Mouse (Mus musculus) kidney, postnatal 36 days (tissue): ENCODE data around the gene Nccrp1.
"Not testable (repeated sequence)": the region's sequence is repeated elsewhere in the genome, so short reads cannot be mapped to it uniquely, and the experiment has no call there.

Experiments used
- DNase-seq, 2 experiments: peaks; one replicate each; pipeline ENCODE4 v3.0.0; 2021 to 2022; ENCODE audit warnings: mixed read lengths in 2 of 2

Nccrp1 gene

DNA sequence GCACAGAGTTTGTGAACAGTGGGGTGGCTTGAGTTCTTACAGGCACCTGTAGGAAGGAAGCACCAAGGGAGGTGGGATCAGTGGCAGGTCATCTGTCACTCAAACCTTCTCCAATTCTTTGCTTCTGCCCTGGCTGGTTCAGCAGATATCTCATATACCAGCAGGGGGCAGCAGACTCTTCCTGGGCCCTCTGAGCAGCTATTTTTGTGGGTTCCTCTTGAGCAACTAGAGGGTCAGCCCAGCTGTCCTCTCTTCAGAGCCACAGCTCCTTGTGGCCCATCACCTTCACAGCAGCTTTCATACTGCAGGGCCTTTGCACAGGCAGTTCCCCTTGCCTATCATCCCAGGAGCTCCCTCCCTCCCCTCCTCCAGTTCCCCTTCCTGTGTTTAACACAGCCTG, 21.2 kb upstream of the Nccrp1 start:
- peak; percentile 64 to 79 for DNase-seq

DNA sequence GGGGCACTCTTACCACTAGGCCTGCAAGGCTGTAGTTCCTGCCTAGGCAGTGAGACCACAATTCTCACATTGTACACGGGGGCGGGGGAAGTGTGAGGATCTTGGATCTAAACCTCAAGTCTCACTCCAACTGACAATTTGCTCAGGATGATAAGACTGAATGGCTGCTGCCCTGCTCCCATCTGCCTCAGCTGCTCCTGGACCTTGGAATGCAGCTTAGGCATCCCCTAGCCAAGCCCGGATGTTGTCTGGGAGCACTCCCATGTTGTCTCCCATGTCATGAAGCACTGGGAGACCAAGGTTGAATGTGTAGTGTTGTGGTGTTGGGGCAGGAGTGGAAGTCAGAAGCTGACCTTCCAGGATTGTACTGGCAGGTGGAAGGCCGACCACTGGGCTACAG, 20.5 kb upstream of the Nccrp1 start:
- no peak for DNase-seq

DNA sequence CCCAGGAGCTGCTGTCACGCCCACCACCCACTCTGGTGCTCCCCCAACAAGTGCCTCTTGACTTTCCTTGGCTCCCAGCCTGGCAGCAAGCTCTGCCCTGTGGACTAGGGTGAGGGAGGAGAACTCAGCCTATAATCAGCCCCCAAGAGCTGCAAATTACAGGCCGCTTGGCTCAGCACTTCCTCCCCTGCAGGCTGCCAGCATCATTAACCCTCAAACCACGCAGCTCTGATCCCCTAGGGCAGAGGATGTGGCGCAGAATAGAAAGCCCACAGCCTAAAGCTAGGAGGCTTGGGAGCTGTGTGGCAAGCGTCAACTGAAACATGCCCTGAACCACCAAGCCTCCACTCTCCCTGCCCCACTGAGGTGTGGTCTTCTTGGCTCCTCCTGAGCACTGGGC, 18.4 kb upstream of the Nccrp1 start:
- no peak for DNase-seq

DNA sequence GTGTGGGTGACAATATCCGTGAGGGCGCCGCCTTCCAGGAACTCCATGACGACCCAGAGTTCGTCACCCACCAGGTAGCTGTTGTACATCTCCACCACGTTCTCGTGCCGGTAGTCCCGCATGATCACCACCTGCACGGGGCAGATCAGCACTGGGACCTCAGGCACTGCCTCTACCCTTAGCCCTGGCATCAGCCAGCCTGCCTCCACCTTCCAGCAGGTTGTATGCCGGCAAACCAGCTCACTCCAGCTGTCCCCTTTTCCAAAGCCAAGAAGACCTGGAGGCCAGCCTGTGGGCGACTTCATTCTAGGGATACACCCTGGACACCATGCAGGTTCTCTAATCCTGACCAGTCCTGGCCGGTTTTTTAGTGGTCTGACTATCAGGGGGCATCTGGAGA, 15.9 kb upstream of the Nccrp1 start:
- DNase-seq = no peak

DNA sequence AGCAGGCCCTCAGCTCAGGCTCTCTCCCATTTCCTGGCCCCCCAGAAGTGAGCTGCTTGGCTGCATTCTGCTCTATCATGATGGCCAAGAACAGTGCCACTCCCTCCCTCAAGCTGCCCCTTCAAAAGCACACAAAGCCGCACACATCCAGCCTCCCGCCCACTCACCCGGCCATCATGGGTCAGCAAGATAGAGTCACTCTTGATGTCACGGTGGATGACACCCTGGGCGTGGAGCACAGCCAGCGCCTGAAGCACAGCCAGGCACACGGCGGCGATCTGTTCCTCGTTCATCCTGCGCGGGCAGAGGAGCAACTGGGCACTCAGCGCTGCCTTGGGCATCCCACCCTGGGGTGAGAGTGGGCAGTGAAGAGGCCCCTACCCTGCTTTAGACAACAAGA, 15.3 kb upstream of the Nccrp1 start:
- no peak for DNase-seq

DNA sequence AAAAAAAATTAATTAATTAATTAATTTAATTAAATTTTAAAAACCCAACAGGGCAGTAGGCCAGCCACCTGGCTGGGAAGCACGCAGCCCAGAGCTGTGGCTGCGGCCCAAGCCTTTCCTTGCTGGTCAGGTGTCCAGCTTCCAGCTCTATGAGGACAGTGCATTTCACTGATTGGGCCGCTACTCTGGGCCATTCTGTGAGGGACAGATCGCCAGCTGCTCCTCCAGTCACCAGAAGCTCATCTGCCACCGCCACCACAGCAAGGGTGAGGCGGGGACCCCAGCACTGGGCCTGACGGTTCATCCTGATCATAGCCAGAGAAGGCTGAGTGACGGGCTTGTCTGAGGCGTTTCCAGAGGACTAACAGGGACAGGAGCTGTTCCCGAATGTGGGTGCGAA, 14.9 kb upstream of the Nccrp1 start:
- DNase-seq = no peak

DNA sequence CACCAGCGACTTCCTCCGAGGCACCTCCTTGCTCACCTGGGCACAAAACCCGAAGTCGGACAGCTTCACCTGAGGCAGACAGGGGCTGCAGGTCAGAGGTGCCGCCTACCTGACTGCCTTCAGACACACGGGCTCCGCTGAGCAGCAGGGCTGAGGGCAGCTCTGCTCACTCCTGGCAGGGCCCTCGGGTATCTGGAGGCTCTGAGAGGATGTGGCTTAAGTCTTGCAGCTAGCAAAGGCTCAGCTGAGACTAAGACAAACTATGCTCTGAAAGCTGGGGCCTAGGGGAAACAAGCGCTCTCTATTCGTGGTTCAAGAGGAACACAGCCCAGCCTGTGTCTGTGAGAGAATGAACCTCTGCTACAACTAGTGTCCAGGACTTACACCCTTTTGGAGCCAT, 13.8 kb upstream of the Nccrp1 start:
- no peak for DNase-seq

DNA sequence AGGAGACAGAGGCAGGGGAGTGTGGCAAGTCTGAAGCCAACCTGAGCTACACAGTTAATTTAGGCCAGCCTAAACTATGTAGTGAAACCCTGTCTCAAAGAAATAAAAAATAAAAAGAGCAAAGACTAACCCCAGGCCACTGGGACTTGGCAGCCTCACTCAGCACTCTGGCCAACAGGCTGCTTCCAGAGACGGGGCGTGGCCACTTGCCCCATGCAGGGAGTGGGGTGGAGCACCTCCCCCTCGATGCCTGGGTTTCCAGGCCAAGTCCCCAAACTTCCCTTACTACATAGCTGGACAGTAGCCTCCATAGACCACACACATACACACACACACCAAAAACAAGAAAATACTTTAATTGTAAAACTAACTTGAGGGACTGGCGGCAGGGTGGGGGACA, 11.4 kb upstream of the Nccrp1 start:
- DNase-seq = peak; percentile 77 to 87

DNA sequence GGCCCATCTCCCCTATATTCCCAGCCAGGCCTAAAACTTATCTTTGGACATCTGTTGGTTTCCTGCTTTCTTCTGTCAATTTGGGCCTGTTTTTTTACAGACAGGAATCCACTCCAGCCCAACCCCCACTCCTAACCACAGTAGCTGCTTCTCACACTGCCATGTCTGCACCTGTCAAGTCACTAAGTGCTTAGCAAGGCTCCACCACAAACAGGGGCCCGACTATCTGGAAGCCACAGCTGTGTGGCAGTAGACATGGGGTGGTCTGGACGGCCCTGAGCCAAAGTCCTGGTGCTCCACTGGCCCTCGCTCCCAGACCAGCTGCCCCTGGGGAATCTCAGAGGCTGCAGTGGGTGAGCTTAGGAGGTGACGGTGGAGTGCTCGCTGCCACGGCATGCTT, 10.7 kb upstream of the Nccrp1 start:
- no peak for DNase-seq

DNA sequence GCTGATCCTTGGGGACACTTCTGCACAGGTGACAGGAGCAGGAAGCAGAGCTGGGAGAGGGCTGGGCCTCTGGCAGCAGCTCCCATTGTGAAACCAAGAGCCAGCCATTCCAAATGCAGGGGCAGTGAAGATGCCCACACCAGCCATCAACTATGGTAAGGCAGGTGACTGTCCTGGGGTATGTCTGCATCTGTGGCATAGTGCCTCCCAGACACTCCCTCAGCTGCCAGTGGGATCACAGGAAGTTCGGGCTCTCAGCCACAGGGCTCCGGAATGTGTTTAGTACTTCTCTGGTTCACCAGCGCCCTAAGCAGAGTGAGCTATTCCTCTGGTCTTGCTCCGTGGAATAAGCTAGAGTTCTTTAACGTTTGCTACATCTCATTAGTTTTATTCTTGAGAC, 10.0 kb upstream of the Nccrp1 start:
- DNase-seq = no peak

DNA sequence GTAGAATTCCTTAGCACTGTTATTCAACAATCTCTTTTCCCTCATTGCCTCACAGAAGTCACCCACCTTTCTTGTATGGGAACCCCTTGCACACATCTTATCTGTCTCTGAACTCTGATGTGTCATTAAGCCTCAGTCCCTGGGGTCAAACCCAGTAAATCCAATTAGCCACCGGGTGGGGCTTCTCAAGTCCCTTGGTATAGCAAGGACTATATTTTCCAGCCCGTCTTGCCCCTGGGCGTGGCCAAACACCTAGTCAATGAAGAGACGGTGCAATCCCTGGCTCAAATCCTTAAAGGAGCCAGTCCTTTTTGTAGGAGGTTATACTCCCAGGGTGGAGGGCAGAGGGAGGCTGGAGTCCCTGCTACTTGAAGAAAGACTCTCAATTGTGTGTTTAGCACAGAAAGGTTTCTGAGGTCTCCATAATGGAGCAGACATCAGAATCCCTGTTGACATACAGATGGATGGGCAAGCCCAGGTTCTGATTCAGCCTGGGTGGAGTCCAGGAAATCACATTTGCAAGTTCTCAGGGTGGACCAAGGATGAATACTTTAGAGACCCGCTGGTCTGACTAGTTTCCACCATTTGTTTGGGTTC, 9.0 kb upstream of the Nccrp1 start:
- no peak for DNase-seq

DNA sequence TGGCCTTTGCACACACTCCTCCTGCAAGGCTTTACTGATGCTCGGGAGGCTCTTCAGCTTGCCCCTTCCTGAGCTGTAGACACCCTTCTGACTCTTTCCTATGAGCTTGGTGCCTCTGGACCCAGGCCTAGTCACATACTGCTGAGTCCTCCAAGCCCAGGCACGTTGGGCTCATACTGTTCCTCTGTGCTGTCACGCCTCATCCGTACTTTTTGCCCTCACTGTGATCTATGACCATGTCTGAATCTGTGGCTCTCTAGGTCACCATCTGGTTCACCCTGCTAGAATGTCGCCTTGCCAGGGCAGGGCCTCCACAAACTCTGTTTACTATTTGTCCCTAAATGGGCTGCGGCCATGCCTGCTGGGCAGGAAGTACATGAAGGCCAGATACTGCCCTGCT, 6.0 kb upstream of the Nccrp1 start:
- DNase-seq = no peak

DNA sequence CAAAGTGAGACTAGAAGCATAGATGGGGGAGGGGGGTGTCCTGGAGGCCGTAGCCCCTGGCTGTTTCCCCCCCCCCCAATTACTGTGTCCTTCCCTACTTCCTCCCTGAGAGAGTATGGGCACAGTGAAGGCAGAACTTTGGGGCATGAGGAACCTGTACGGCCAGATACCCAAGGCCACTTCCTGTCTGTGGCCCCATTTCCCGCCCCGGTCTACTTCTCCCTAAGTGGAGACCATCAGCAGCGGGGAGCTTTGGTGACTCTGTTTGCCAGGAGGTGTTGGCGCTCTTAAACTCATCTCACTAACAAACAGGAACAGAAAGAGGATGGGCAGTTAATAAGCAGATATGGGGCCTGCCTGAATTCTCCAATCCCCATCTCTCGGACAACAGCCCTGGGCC, 574 bp upstream of the Nccrp1 start:
- DNase-seq = no peak

DNA sequence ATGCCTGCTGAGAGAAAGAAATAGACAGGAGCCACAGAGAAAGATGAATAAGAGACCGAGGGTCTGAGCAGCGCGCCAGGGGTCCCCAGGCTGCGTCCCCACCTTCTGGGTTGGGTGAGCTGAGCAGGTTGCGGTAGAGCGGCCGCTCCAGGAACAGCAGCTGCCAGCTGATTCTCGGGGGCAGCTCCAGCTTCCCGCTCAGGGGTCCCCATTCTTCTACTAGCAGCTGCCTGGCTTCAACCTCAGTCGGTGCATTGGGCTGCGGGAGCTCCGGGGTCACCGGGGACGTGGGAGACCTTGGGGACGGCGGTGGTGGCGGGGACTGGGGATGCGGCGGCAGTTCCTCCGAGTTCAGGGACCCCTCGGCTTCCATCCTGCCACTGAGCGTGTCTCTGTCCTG, 405 bp downstream of the Nccrp1 start:
- no peak for DNase-seq

DNA sequence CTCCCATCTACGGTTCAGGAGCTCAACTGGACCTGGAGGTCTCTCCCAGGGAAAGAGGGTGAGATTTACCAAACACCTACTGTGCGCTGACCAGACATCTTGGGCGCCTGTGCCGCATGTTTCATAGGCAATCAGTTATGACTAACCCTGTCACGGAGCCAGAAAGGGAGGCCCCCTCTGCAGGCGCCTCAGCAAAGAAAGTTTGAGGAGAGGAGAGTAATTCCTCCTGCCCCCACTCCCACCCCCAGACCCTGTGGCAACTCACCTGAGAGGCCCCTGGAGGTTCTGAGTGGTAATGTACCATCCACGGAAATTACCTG, 1.2 kb downstream of the Nccrp1 start:
- no peak for DNase-seq

DNA sequence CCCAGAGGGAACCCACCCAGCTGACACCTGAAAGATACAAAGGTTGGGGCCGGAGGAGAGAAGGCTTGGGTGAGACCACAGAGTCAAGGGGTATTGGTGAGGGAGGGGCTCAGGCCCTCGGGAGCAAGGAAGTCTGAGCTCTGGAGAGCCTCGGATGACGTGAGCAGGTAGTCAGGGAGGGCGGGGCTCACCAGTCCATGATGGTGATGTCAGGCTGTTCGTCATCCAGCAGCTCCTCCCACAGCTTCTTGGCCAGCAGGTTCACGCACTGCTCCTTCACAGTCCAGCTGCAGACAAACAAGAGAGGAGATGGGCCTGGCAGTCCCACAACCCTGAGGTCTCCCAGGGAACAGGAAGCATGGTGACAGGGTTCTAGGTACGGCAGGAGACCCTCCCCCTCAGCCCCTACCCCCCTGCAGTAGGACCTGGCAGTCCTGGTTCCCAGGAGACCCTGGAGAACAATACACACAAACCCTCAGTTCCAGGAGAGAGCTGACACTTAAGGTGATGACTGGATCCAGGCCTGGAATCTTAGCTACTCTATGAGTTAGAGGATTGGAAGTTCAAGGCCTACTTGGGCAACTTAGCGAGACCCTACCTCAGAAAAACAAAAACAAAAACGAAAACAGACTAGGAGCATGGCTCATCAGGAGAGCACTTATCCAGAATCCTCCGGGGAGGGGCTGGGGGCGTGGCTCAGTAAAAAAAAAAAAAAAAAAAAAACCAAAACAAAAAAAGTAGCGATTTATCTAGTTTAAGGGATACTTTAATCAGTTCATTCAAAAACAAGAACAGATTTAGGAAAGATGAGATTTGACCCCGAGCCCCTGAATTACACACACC, 1.8 kb downstream of the Nccrp1 start:
- peak; percentile 46 to 69 for DNase-seq

DNA sequence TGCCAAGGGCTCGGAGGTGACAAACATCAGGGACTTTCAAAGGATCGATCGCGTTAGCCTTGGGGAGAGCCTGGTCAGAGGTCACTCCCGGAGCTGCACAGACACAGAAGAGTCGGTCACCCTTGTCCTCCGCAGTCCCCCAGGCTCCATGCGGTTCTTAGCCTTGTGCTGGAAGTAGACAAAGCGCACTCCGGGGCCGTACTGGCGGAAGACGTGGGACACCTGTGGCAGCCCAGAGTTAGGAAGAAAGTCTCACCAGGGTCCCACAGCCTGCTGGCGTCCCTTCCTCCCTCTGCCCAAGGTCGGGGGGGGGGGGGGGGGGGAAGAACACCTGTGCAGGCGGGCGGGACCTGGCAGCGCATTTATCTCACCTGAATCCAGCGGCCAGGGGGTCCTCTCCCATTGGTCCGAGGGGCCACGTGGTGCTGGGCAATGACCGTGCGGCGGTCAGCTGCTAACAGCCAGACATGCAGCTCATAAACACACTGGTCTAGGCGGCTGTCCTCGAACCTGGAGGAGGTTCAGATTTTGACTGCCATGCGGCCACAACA, 2.9 kb downstream of the Nccrp1 start:
- peak; percentile 56 to 71 for DNase-seq

DNA sequence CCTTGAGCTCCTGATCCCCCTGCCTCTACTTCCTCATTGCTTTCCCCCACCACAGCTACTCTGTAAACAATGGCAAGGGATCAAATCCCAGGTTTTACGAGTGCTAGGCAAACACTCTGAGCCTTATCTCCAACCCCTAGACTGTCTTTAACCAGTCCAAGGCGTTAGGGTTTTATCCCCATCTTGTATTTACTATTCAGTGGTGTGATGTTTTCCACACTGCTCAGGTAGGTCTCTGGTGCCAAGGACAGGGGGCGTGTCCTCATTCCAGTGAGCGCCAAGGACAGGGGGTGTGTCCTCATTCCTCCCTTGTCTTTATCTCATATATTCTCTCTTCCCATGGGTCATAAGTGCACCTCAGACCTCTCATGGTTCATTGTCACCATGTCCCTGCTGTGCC, 6.5 kb downstream of the Nccrp1 start, which contains the start of gene Sycn:
Gene Sycn, plus strand, starts transcription at position 360 of the 400 bp plus-strand sequence.
- no peak for DNase-seq

DNA sequence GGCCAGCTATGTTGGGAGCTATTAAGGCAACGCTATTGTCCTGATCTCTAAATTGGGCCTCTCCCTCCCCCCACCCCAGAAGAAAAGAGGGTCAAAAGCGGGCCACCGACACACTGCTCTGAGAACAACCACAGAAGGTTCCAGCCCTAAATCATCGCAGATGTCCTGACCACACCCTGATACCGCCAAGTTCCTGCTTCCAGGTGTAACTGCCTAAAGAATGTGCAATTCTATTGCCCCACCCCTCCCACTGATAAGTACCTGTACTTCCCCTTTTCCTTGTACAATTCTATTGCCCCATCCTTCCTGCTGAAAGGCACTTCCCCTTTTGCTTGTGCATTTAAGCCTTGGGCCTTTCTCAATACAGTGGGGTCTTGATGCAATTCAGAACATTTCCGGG, 8.2 kb downstream of the Nccrp1 start:
- not testable (repeated sequence) for DNase-seq

DNA sequence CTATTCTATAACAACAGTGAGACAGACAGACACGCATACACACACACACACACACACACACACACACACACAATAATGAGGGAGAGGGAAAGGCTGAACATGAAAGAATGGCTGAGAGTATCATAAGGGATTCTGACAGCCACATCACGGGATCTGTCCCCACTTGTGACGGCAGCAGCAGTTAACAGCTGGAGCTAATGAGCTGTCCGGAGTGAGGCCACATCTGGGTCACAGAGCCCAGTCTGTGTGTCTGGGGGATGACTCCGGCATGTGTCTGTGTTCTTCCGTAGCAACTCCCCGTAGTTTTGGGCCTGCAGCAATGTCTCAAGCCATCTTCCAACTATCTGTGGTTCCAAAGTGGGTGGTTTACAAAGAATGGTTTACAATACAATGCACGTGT, 15.0 kb downstream of the Nccrp1 start:
- DNase-seq = no peak

DNA sequence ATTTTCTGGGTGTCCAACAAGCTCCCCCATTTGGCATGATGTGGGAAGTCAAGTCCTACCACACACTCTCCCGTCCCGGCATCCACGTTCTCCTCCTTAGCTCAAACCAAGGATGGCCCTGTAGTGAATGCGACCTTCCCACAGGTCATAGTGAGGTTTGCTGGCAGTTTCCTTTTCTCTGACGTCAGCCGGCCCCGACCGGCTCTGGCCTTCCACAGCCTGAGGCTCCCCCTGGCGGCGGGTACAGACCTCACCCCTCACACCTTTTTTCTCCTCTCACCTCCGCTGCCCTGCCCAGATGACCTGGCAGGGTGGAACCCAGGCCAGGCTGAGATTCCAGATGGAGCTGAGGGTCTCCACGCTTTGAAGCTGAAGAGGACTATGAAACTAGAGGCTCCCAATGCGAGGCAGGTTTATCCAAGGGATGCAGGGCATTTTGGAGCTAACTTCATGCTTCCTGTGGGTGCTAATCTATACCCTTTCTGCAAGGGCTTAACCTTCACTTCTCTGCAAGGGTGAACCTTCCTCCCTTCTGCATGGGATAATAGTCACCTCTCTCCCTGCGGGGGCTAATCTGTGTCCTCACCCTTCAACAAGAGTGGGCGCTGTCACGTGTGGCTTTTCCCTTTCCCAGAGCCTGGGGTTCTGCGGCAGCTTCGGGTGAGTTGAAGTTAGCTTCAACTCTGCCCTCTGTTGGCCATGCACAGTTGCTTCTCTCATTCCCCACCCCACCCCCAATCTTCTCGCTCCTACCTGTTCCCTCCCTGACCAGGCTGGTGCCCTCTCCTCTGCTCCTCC, 18.9 kb downstream of the Nccrp1 start:
- DNase-seq = peak; percentile 86 to 96

DNA sequence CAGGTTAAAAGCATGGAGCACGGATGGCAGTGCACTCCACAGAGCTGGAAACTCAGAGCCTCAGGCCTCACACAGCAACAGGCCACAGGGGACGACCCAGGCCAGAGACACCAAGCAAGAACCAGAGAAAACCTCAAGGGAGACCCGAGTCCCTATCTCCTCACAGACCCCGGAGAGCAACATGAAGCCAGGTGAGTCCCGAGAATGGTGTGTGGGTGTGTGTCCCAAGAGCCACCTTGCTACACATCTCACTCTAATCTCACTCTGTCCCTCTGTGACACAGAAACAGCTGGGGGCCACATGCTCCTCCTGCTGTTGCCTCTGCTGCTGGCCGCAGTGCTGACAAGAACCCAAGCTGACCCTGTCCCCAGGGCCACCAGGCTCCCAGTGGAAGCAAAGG, 24.5 kb downstream of the Nccrp1 start, which contains the start of gene Ifnl3:
Gene Ifnl3, plus strand, starts transcription at position 301 of the 400 bp plus-strand sequence.
- not testable (repeated sequence) for DNase-seq

DNA sequence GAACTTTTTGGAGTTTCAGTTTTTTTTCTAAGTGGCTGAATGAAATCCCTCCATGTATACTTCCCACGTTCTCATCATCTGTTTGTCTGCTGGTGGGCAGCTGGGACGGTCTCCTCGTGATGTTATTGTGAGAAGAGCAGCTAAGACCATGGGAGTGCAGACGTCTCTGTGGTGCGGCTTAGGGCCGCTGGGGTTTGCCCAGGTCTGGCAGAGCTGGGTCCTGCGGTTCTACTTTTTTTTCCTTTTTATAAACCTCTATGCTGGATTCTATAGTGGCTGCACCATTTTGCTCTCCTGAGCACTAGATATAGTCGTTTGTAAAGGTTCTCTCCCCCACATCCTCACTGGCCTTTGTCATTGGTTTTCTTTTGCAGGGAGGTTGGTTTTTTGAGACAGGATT, 35.6 kb downstream of the Nccrp1 start:
- no peak for DNase-seq
